Mouse (Mus musculus) hindbrain, embryonic 15.5 days (tissue): Measurements from ENCODE around the gene Nrn1l. TPM values are rescaled to one million over a fixed set of nuclear protein-coding genes. Genes with fewer than 3 reads are reported as not detected.

ENCODE experiments used
- ATAC-seq: fragments of 200-750 bp; cut with Nextera tagmentation; 2 replicates; pipeline ENCODE4 v1.8.0; 2017; ENCODE audit warnings: low read depth, moderate number of reproducible peaks, moderate TSS enrichment; ENCODE audit not compliant: low FRiP score
- H3K27ac ChIP-seq: fragments of 300-500 bp; sonication (generic); replicated peaks from 2 replicates; pipeline ENCODE4 v1.5.1; 2015; ENCODE audit warnings: mild to moderate bottlenecking, inconsistent platforms
- H3K27me3 ChIP-seq: fragments of 300-500 bp; sonication (generic); 2 replicates; pipeline ENCODE4 v1.6.1; 2015; ENCODE audit warnings: control low read depth, inconsistent platforms
- H3K36me3 ChIP-seq: fragments of 300-500 bp; sonication (generic); 2 replicates; pipeline ENCODE4 v1.6.1; 2015; ENCODE audit warnings: control low read depth, inconsistent platforms
- H3K4me1 ChIP-seq: fragments of 300-500 bp; sonication (generic); replicated peaks from 2 replicates; pipeline ENCODE4 v1.6.1; 2015; ENCODE audit warnings: control low read depth, inconsistent platforms
- H3K4me2 ChIP-seq: fragments of 300-500 bp; sonication (generic); 2 replicates; pipeline ENCODE4 v1.6.1; 2015; ENCODE audit warnings: moderate library complexity, mild to moderate bottlenecking, inconsistent platforms
- H3K4me3 ChIP-seq: fragments of 300-500 bp; sonication (generic); 2 replicates; pipeline ENCODE4 v1.5.1; 2015; ENCODE audit warnings: mild to moderate bottlenecking, inconsistent platforms
- H3K9ac ChIP-seq: fragments of 300-500 bp; sonication (generic); 2 replicates; pipeline ENCODE4 v1.6.1; 2015; ENCODE audit warnings: inconsistent platforms
- H3K9me3 ChIP-seq: fragments of 300-500 bp; sonication (generic); 2 replicates; pipeline ENCODE4 v1.6.1; 2016; ENCODE audit warnings: control low read depth, inconsistent platforms
- WGBS: fragments of 180-500 bp; shearing (Covaris S2); methylation state at CpG from one replicate; pipeline ENCODE4 v1.1.7; 2015; 5-methylcytosine and 5-hydroxymethylcytosine counted together
- polyA plus RNA-seq: library from polyadenylated mRNA; unstranded; fragments of >200 nt; fragmentation: Nextera tagmentation; extraction: Ambion mirVana; gene quantifications from 2 replicates; pipeline ENCODE4 v1.2.1, GENCODE M21; 2015

Gene Nrn1l
- 0.45 and 0.49 TPM in 2 replicates for polyA plus RNA-seq

GRCm38 (mm10) chr8:105893339-105893738 is at the start of gene Nrn1l:
TSS of gene Nrn1l (plus strand) at chr8:105893567.
- Histone ChIP-seq H3K4me3 (no peak within 1 kb of the TSS), H3K36me3 (peaks cover 47% of the 10 kb centered on the region), H3K4me2 (peak within 1 kb of the TSS; percentile 29; the same call in 1 of the 2 replicates), H3K9me3 (no peaks in the 10 kb centered on the region), H3K9ac (no peak within 1 kb of the TSS), H3K27me3 (no peaks in the 10 kb centered on the region), H3K4me1 (peaks cover 6% of the 10 kb centered on the region), H3K27ac (0 out of 2 replicates have a peak within 1 kb of the TSS, but pooled peaks have one; percentile 34)
- ATAC-seq, result peak; percentile 88
- WGBS, result 2% methylated on average over 11 of the region's 11 CpGs

GRCm38 (mm10) chr8:105846678-105847077 is 46.7 kb upstream of the Nrn1l start:
- Histone ChIP-seq H3K9me3 (no peaks in the 10 kb centered on the region), H3K27me3 (no peaks in the 10 kb centered on the region), H3K27ac (no peak overlapping the region), H3K4me3 (no peak overlapping the region), H3K4me1 (peaks cover 7% of the 10 kb centered on the region), H3K9ac (no peak overlapping the region), H3K4me2 (no peak overlapping the region), H3K36me3 (peaks cover 54% of the 10 kb centered on the region)
- no peak for ATAC-seq
- 92% methylated on average over 11 of the region's 11 CpGs for WGBS

- Histone ChIP-seq H3K9me3 (no peaks in the 10 kb centered on the region), H3K36me3 (peaks cover 38% of the 10 kb centered on the region), H3K27ac (no peak overlapping the region), H3K27me3 (no peaks in the 10 kb centered on the region), H3K9ac (no peak overlapping the region), H3K4me1 (peaks cover 17% of the 10 kb centered on the region), H3K4me3 (no peak overlapping the region), H3K4me2 (0 out of 2 replicates have a peak overlapping the region, but pooled peaks have one; percentile 41)
- no peak for ATAC-seq
- WGBS, result 86% methylated on average over 4 of the region's 4 CpGs
These were observed 43.4 kb upstream of the Nrn1l start for GRCm38 (mm10) chr8:105850014-105850413.

DNA sequence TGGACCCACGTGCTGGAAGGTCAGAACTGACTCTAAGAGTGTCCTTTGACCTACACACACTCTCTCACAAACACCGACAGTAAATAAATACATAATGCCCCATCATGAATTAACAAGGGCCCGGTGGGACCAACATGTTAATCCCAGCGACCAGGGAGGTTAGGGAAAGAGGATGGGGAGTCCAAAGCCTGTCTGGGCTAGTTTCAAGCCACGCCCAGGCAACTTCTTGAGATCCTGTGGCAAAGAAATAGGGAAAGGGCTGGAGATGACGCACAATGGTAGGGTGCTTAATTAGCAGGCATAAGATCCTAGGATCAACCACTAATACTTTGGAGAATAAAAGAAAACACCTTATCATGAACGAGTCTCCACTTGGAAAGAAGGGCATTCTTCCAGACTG is 42.8 kb upstream of the Nrn1l start:
- Histone ChIP-seq H3K4me1 (peaks cover 20% of the 10 kb centered on the region), H3K36me3 (peaks cover 35% of the 10 kb centered on the region), H3K4me3 (0 out of 2 replicates have a peak overlapping the region, but pooled peaks have one; percentile 0), H3K4me2 (peak overlapping the region; percentile 41), H3K9ac (no peak overlapping the region), H3K27me3 (no peaks in the 10 kb centered on the region), H3K27ac (no peak overlapping the region), H3K9me3 (no peaks in the 10 kb centered on the region)
- WGBS, result 83% methylated on average over 7 of the region's 7 CpGs
- no peak for ATAC-seq

DNA sequence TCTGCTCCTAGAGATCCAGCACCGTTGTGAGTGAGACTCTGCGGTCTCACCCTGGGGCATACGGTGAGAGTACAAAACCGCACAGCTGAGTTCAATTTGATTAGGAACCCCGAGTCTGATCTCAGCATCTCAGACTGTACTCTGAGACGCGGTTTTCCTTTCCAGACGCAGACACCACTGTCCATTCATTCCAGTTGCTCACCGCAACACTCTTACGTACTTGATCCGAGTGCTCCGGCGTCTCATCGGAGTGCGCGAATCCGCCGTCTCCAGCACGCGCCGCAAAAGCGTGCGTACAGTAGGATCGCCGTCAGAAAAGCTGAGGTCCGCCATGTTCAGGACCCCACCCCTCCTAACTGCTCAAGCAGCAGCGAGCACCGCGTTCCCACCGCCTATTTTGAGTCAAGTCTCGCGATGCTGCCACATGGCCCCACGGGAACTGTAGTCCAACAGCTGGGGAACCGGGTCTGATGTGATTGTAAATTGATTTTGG is 41.7 kb upstream of the Nrn1l start:
- WGBS, result under 1% methylated on average over 34 of the region's 34 CpGs
- no peaks in the 10 kb centered on the region for H3K9me3 ChIP-seq
- H3K4me3 ChIP-seq, result peak overlapping the region; percentile 80
- peak overlapping the region; percentile 84 for H3K27ac ChIP-seq
- peak overlapping the region; percentile 63 for H3K9ac ChIP-seq
- peaks cover 31% of the 10 kb centered on the region for H3K4me1 ChIP-seq
- ATAC-seq, result peak; percentile 86
- H3K36me3 ChIP-seq, result peaks cover 24% of the 10 kb centered on the region
- peak overlapping the region; percentile 74 for H3K4me2 ChIP-seq
- H3K27me3 ChIP-seq, result no peaks in the 10 kb centered on the region

GRCm38 (mm10) chr8:105852146-105852729 is 41.1 kb upstream of the Nrn1l start:
- H3K9me3 ChIP-seq, result no peaks in the 10 kb centered on the region
- peak overlapping the region; percentile 80 for H3K4me3 ChIP-seq
- no peak for ATAC-seq
- H3K9ac ChIP-seq, result no peak overlapping the region
- H3K4me2 ChIP-seq, result peak overlapping the region; percentile 74
- peaks cover 36% of the 10 kb centered on the region for H3K4me1 ChIP-seq
- peak overlapping the region; percentile 84 for H3K27ac ChIP-seq
- H3K27me3 ChIP-seq, result no peaks in the 10 kb centered on the region
- H3K36me3 ChIP-seq, result peaks cover 19% of the 10 kb centered on the region
- WGBS, result 82% methylated on average over 12 of the region's 12 CpGs

GRCm38 (mm10) chr8:105853178-105853577 is 40.2 kb upstream of the Nrn1l start, which contains the start of gene Cenpt:
TSS of gene Cenpt (minus strand) at chr8:105853278.
- ATAC-seq, result no peak
- Histone ChIP-seq H3K9ac (no peak within 1 kb of the TSS), H3K4me1 (peaks cover 46% of the 10 kb centered on the region), H3K27ac (peak within 1 kb of the TSS; percentile 84), H3K36me3 (peaks cover 11% of the 10 kb centered on the region), H3K9me3 (no peaks in the 10 kb centered on the region), H3K27me3 (no peaks in the 10 kb centered on the region), H3K4me2 (peak within 1 kb of the TSS; percentile 74; the same call in 1 of the 2 replicates), H3K4me3 (peak within 1 kb of the TSS; percentile 80)
- WGBS, result 95% methylated on average over 3 of the region's 3 CpGs

DNA sequence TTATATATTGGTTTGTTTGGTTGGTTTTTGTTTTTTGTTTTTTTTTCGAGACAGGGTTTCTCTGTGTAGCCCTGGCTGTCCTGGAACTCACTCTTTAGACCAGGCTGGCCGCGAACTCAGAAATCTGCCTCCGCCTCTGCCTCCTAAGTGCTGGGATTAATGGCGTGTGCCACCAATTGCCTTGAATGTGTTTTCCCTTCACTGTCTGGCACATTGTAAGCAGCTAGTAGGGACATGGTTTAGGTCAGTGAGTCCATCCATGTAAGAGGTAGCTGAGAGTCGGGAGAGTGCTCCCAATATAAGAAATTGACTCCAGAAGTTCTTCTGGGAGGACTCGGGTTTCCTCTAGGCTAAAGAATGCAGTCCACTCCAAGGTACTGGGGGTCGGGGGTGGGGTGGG is 39.1 kb upstream of the Nrn1l start:
- H3K4me3 ChIP-seq, result peak overlapping the region; percentile 57
- peak overlapping the region; percentile 98 for H3K4me2 ChIP-seq
- peaks cover 56% of the 10 kb centered on the region for H3K4me1 ChIP-seq
- ATAC-seq, result peak; percentile 12
- H3K9me3 ChIP-seq, result no peaks in the 10 kb centered on the region
- H3K27ac ChIP-seq, result peak overlapping the region; percentile 89
- 28% methylated on average over 8 of the region's 8 CpGs for WGBS
- 0 out of 2 replicates have a peak overlapping the region, but pooled peaks have one; percentile 68 for H3K9ac ChIP-seq
- H3K36me3 ChIP-seq, result peaks cover under 1% of the 10 kb centered on the region; the same call in 1 of the 2 replicates
- H3K27me3 ChIP-seq, result no peaks in the 10 kb centered on the region

DNA sequence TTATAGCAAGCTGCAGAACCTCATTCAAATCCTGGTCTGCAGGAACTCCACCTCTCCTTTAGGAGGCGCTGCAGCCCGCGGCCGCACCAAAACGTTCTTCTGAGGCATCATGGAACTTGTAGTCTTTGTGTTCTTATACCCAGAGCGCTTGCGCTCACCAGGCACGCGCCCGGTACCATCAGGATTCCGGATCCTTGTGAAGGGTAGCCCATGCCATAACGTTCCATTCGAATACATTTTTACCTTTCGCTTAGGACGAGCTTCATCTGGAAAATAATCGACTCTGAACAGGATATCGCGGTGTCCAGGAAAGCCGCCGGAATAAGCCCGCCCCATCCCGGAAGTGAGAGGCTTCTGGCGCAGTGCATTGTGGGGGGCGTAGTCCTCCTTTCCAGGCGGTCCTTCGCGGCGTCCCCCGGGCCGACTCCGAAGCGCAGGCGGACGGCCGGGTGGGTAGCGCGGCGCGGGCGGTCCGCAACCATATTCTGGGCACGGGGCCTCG is 38.6 kb upstream of the Nrn1l start, which contains the start of gene Thap11:
TSS of gene Thap11 (plus strand) at position 418 of the 502 bp plus-strand sequence.
- H3K27ac ChIP-seq, result peak within 1 kb of the TSS; percentile 89
- H3K4me1 ChIP-seq, result peaks cover 60% of the 10 kb centered on the region
- H3K36me3 ChIP-seq, result no peaks in the 10 kb centered on the region
- H3K9ac ChIP-seq, result peak within 1 kb of the TSS; percentile 68
- peak within 1 kb of the TSS; percentile 57 for H3K4me3 ChIP-seq
- H3K4me2 ChIP-seq, result peak within 1 kb of the TSS; percentile 98
- ATAC-seq, result peak; percentile 90
- 0% methylated on average over 43 of the region's 43 CpGs for WGBS
- no peaks in the 10 kb centered on the region for H3K9me3 ChIP-seq
- H3K27me3 ChIP-seq, result no peaks in the 10 kb centered on the region

GRCm38 (mm10) chr8:105855248-105856167 is 37.9 kb upstream of the Nrn1l start:
- Histone ChIP-seq H3K36me3 (no peaks in the 10 kb centered on the region), H3K27ac (peak overlapping the region; percentile 89), H3K4me2 (peak overlapping the region; percentile 98), H3K9ac (peak overlapping the region; percentile 68), H3K9me3 (no peaks in the 10 kb centered on the region), H3K4me1 (peaks cover 60% of the 10 kb centered on the region), H3K27me3 (no peaks in the 10 kb centered on the region), H3K4me3 (peak overlapping the region; percentile 57)
- peak; percentile 16 for ATAC-seq
- WGBS, result under 1% methylated on average over 71 of the region's 71 CpGs

- Histone ChIP-seq H3K9ac (peak overlapping the region; percentile 68), H3K4me3 (peak overlapping the region; percentile 57), H3K27ac (peak overlapping the region; percentile 89), H3K36me3 (no peaks in the 10 kb centered on the region), H3K4me2 (peak overlapping the region; percentile 98), H3K27me3 (no peaks in the 10 kb centered on the region), H3K4me1 (peaks cover 56% of the 10 kb centered on the region), H3K9me3 (no peaks in the 10 kb centered on the region)
- ATAC-seq, result no peak
- WGBS, result 24% methylated on average over 15 of the region's 15 CpGs
These were observed 37.1 kb upstream of the Nrn1l start for GRCm38 (mm10) chr8:105856168-105856835.
